Mouse (Mus musculus): ENCODE measurements at regions not wholly inside any gene's neighbourhood (a gene's known extent, or its start where the extent isn't known, plus 50 kb on each side); places are given as distances from the start of the nearest gene placed in this dataset.

DNA sequence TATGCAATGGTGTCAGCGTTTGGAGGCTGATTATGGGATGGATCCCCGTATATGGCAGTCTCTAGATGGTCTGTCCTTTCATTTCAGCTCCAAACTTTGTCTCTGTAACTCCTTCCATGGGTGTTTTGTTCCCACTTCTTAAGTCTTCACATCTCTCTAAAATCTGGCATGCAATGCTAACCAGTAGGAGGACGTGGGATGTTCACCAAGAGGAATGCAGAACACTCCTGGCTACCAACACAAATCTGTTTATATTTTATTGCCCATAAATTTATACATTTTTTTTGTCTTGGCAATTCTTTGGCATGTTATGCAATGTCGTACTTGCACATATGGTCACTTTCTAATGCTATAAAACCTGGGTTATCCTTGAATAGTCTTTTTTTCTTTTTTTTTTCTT lies 135.0 kb downstream of the Kif2b start:
- no peak for TF ChIP-seq POLR2A (IDR thresholded peaks at IDR 0.05; ENCODE audit: low read depth, low read length)
- TF ChIP-seq CTCF (conservative IDR thresholded peaks at IDR 0.05; ENCODE audit: insufficient read depth, insufficient read length, low read depth, low read length): no peak
